In genomic region chr11:120064668-120065040, GRCm38 (mm10) we compare ENCODE assay signal across 8 mouse cellular contexts.
"Had no signal": no experiment of that assay in that cellular context is flagged by ENCODE, and none has a peak within 500 bp of the region (broad histone marks: within the 10 kb centered on the region; RNA-seq: fewer than 3 reads in every experiment).

No protein-coding gene starts in this region.

- H3K9me3 ChIP-seq: kidney, embryonic 15.5 days; limb, embryonic 15.5 days; midbrain, embryonic 15.5 days had no signal

- H3K4me1 ChIP-seq: midbrain, embryonic 15.5 days had no signal

- H3K9ac ChIP-seq: kidney, embryonic 15.5 days; limb, embryonic 15.5 days; midbrain, embryonic 15.5 days had no signal

- H3K27ac ChIP-seq: left cerebral cortex, adult 2 months; limb, embryonic 15.5 days; midbrain, embryonic 15.5 days; stomach, postnatal 0 days had no signal

- H3K27me3 ChIP-seq: kidney, embryonic 15.5 days; limb, embryonic 15.5 days; midbrain, embryonic 15.5 days had no signal

- H3K4me3 ChIP-seq: kidney, embryonic 15.5 days; left cerebral cortex, adult 2 months; limb, embryonic 15.5 days; midbrain, embryonic 15.5 days had no signal

- H3K4me2 ChIP-seq: kidney, embryonic 15.5 days; limb, embryonic 15.5 days; midbrain, embryonic 11.5 days; midbrain, embryonic 15.5 days had no signal

- DNase-seq: right cerebral cortex, adult 18-20 months; right cerebral cortex, postnatal 25 days had no signal
